Mouse (Mus musculus): ENCODE results near the gene Akt1s1.

DNA sequence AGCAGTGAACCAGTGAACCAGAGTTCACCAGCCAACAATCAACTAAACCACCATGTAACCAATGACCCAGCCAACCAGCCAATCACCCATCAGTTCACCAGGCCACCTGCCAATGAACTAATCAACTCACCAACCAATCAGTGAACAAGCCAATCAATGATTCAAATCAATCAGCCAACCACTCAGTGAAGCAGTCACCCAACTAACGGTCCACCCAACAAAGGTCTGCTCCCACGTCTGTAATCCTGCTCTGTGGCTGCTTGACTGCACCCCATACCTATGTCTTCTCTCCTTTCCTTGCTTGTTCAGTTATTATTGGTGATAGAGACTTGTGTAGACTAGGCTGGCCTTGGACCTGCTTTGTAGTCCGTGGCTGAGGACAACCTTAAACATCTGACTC lies 34.8 kb upstream of the Akt1s1 start:
- TF ChIP-seq CTCF (IDR thresholded peaks at IDR 0.05; ENCODE audit: borderline replicate concordance, insufficient read depth, low read length): no peak
- TF ChIP-seq POLR2A (IDR thresholded peaks at IDR 0.05; ENCODE audit: low read depth, low read length): no peak; the same call in 1 of the 2 replicates

All from embryonic fibroblast, embryonic 13.5 days (primary cell).